Mouse (Mus musculus) stomach, postnatal 0 days (tissue): ENCODE results near the gene Xrcc1.

Experiments used
- CTCF ChIP-seq: IDR thresholded peaks from 2 replicates; pipeline ENCODE4 v1.5.1; 2016; ENCODE audit warnings: antibody characterized with exemption, low read depth, mild to moderate bottlenecking, moderate library complexity
- EP300 ChIP-seq: optimal IDR thresholded peaks from 2 replicates; pipeline ENCODE3; 2016; ENCODE audit warnings: antibody characterized with exemption

- TF ChIP-seq EP300 (no peak), CTCF (peak; percentile 62)
Observed at GRCm38 (mm10) chr7:24500929-24501328, 45.2 kb upstream of the Xrcc1 start.
